Mouse (Mus musculus) heart, adult 2 months (tissue): ENCODE measurements around the gene Lamtor5. TPM values are rescaled to one million over a fixed set of nuclear protein-coding genes. Genes with fewer than 3 reads are reported as not detected.

Experiments used
- DNase-seq, 2 experiments: peaks; one replicate each; pipeline ENCODE4 v3.0.0; 2021
- H3K27ac ChIP-seq: fragments of 200-600 bp; 2 replicates; pipeline ENCODE4 v1.8.1; 2022
- H3K27me3 ChIP-seq: fragments of 200-500 bp; 2 replicates; pipeline ENCODE4 v1.6.1; 2012; ENCODE audit warnings: mild to moderate bottlenecking, low read length, inconsistent platforms, mixed read lengths; ENCODE audit not compliant: control insufficient read depth, insufficient read depth
- H3K36me3 ChIP-seq: fragments of 200-500 bp; 2 replicates; pipeline ENCODE4 v1.6.1; 2012; ENCODE audit warnings: low read length, inconsistent platforms; ENCODE audit not compliant: control insufficient read depth, insufficient read depth
- H3K4me1 ChIP-seq: fragments of 200-500 bp; 2 replicates; pipeline ENCODE4 v1.6.1; 2011; ENCODE audit warnings: low read length; ENCODE audit not compliant: control insufficient read depth, insufficient read depth
- H3K4me3 ChIP-seq: fragments of 200-600 bp; 2 replicates; pipeline ENCODE4 v1.8.1; 2022
- H3K79me2 ChIP-seq: fragments of 200-500 bp; replicated peaks from 2 replicates; pipeline ENCODE4 v1.6.1; 2012; ENCODE audit warnings: mild to moderate bottlenecking, inconsistent platforms, low read length, moderate library complexity, mixed read lengths; ENCODE audit not compliant: control insufficient read depth, insufficient read depth
- H3K9ac ChIP-seq: fragments of 200-500 bp; 2 replicates; pipeline ENCODE4 v1.6.1; 2012; ENCODE audit warnings: low read depth, mild to moderate bottlenecking, control low read depth, inconsistent platforms, low read length, mixed read lengths
- CTCF ChIP-seq: fragments of 200-600 bp; IDR thresholded peaks from 2 replicates; pipeline ENCODE4 v1.8.1; 2022; ENCODE audit warnings: antibody characterized with exemption, mild to moderate bottlenecking, moderate library complexity
- EP300 ChIP-seq: fragments of 200-500 bp; IDR thresholded peaks from 2 replicates; pipeline ENCODE4 v1.6.1; 2011; ENCODE audit warnings: low read depth, low read length, control low read depth; ENCODE audit not compliant: insufficient read depth
- POLR2A ChIP-seq: fragments of 200-500 bp; IDR thresholded peaks from 2 replicates; pipeline ENCODE4 v1.6.1; 2011; ENCODE audit warnings: mild to moderate bottlenecking, low read depth, low read length, control low read depth; ENCODE audit not compliant: insufficient read depth
- WGBS: fragments of 180-500 bp; shearing (Covaris S2); methylation state at CpG from one replicate; pipeline ENCODE4 v1.1.7; 2018; 5-methylcytosine and 5-hydroxymethylcytosine counted together
- intact Hi-C: fragments of 180-260 bp; cut with DNase I; formaldehyde crosslinking; loops from one replicate; pipeline ENCODE4 v1.15.1; 2025
- polyA plus RNA-seq: library from polyadenylated mRNA; depleted of rRNA; stranded (reverse); fragments of >200 nt; gene quantifications from 2 replicates; pipeline ENCODE4 v1.2.3, GENCODE M21; 2012
- total RNA-seq, 2 experiments: library from RNA; stranded (reverse); gene quantifications; 2 replicates each; pipeline ENCODE4 v1.2.3; 2021

Gene Lamtor5
- total and polyA plus RNA-seq, 3 experiments: 62.1 to 93.0 (median 73.6) TPM

DNA sequence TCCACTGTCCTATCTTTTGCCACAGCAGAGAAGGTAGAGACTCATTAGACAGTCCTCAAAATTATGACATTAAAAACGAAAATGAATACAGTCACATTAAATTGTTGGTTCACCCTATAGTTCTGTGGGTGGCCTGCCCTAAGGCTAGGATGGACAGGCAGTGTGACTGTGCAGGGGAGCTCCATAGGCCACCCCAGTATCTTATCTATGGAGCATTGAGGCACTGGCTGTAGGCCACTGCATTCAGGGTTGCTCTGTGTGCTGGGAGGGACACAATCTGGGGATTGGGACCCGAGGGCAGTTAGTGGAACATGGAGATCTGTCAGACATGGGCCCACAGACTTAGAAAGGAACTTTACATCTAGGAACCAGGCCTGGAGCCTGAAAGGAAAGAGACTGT is 44.7 kb upstream of the Lamtor5 start:
- TF ChIP-seq EP300 (no peak), POLR2A (no peak), CTCF (no peak)
- H3K4me3 ChIP-seq: no peak overlapping the region
- H3K36me3 ChIP-seq: no peaks in the 10 kb centered on the region
- no peaks in the 10 kb centered on the region for H3K79me2 ChIP-seq
- H3K27me3 ChIP-seq: no peaks in the 10 kb centered on the region
- 22% methylated on average over 2 of the region's 2 CpGs for WGBS
- H3K4me1 ChIP-seq: peaks cover 15% of the 10 kb centered on the region
- no peak for DNase-seq
- H3K27ac ChIP-seq: peak overlapping the region; percentile 67
- no peak overlapping the region for H3K9ac ChIP-seq
- intact Hi-C loops: loop anchor here (1.0 to 5.0 kb wide), 4 partner anchors 28 to 232 kb away; no protein-coding TSS in a partner anchor

DNA sequence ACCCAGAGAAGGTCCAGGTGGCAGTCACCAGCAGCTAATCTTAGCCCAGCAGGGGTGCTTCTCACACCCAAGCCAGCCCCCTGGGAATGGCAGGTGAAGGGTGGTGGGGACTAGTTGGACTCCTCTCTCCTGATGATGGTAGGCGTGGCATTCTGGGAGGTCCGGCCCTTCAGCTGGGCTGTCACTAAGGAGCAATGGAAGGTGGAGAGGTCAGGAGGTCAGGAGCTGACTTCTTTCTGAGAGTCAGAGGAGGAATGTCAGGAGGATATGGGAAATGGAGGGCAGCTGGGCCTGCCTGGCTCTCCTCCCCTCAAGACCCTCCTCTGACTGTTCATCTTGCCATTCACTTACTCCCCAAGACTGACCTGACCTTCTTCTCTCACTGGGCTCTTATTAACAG is 40.6 kb upstream of the Lamtor5 start:
- DNase-seq: no peak
- 88% methylated on average over 2 of the region's 2 CpGs for WGBS
- Histone ChIP-seq H3K27me3 (no peaks in the 10 kb centered on the region), H3K27ac (no peak overlapping the region), H3K9ac (no peak overlapping the region), H3K36me3 (no peaks in the 10 kb centered on the region), H3K4me1 (peaks cover 8% of the 10 kb centered on the region), H3K4me3 (no peak overlapping the region), H3K79me2 (no peaks in the 10 kb centered on the region)
- TF ChIP-seq EP300 (no peak), POLR2A (no peak), CTCF (no peak)
- intact Hi-C loops: no loop called here

DNA sequence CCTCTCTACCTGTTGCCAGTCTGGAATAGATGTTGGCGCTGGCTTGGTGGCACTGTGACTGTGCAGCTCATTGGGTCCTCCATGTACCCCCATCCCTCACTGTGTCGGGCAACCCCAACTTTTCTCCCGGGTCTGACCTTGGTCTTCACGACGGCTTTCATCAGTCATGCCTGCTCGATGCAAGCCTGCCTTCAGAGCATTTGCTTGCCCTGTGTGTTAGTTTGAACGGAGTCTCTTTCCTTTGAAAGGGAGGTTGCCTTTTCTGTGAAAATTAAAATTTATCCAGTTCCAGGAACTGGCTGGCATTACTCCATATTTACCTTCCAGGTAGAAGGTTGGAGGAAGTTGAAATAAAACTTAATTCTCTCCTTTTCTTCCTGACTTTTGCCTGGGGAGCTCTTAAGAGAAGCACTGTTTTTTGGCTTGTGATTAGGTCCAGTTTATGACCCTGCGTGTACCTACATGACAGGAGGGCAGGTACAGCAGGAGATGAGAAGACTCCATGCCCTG is 40.1 kb upstream of the Lamtor5 start:
- peaks cover 6% of the 10 kb centered on the region for H3K4me1 ChIP-seq
- no peaks in the 10 kb centered on the region for H3K36me3 ChIP-seq
- intact Hi-C loops: no loop called here
- no peak overlapping the region for H3K27ac ChIP-seq
- no peaks in the 10 kb centered on the region for H3K79me2 ChIP-seq
- H3K27me3 ChIP-seq: no peaks in the 10 kb centered on the region
- no peak overlapping the region for H3K4me3 ChIP-seq
- H3K9ac ChIP-seq: no peak overlapping the region
- no peak for DNase-seq
- no peak for TF ChIP-seq EP300
- no peak for TF ChIP-seq CTCF
- TF ChIP-seq POLR2A: no peak
- 91% methylated on average over 8 of the region's 8 CpGs for WGBS

DNA sequence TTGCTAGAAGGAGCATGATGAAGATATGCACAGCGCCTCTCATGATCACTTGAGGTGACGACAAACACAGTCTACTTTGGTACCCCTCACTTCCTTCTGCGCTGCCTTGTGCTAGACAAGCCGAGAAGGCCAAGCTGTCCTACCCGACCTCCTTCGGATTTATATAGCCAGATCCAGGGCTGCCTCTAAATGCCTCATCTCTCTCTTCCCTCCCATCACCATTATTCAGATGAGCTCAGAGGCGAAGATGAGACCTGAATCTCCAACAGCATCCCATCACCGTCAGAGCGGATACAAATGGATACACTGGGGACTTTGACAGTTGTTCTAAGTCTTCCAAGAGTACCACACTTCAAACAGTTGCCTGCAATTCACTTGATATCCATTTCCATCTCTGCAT is 39.1 kb upstream of the Lamtor5 start, which contains the start of gene Prok1:
Prok1 (minus strand) TSS at position 101 of the 400 bp plus-strand sequence.
- 94% methylated on average over 9 of the region's 9 CpGs for WGBS
- no peak for TF ChIP-seq POLR2A
- no peak for TF ChIP-seq EP300
- H3K9ac ChIP-seq: no peak within 1 kb of the TSS
- H3K27ac ChIP-seq: no peak within 1 kb of the TSS
- H3K4me3 ChIP-seq: no peak within 1 kb of the TSS
- peaks cover 6% of the 10 kb centered on the region for H3K4me1 ChIP-seq
- DNase-seq: no peak
- intact Hi-C loops: no loop called here
- H3K79me2 ChIP-seq: no peaks in the 10 kb centered on the region
- no peaks in the 10 kb centered on the region for H3K36me3 ChIP-seq
- H3K27me3 ChIP-seq: no peaks in the 10 kb centered on the region

DNA sequence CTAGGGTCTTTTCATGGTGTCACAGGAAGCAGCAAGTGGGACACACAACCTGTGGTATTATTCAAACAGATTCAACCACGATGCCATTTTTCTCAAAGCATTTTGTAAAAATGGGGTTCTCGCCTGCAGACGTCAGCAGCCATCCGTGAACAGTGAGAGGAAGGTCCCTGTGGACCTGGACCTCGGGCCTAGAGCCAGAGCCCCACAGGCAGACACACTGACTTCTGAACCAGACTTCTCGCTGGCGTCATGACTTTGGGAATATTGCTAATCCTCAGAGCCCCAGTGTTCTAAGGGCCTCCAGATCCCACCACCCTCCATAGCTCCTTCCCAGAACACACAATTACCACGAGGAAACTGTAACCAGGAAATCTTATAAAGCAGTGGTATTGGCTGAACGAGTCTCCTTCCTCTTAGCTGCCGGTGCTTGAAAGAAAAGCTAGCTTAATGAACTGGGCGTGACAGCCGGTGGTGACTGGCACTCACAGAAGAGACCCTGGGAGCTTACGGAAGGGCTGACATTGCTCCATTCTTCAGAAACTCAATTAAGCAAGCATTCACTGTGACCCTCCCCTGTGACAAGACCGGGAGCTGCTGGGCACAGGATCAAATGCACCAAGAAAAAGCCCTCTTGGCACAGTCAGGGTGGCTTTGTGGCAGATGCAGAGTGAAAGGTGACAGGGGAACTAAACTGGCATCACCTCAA is 37.1 kb upstream of the Lamtor5 start:
- WGBS: 29% methylated on average over 14 of the region's 14 CpGs
- Histone ChIP-seq H3K27ac (no peak overlapping the region; the same call in 1 of the 2 replicates), H3K4me1 (peaks cover 3% of the 10 kb centered on the region; the same call in 1 of the 2 replicates), H3K79me2 (no peaks in the 10 kb centered on the region), H3K9ac (0 out of 2 replicates have a peak overlapping the region, but pooled peaks have one; percentile 8), H3K27me3 (no peaks in the 10 kb centered on the region), H3K36me3 (no peaks in the 10 kb centered on the region), H3K4me3 (no peak overlapping the region)
- DNase-seq: no peak
- TF ChIP-seq CTCF: no peak
- no peak for TF ChIP-seq EP300
- no peak for TF ChIP-seq POLR2A
- intact Hi-C loops: no loop called here

DNA sequence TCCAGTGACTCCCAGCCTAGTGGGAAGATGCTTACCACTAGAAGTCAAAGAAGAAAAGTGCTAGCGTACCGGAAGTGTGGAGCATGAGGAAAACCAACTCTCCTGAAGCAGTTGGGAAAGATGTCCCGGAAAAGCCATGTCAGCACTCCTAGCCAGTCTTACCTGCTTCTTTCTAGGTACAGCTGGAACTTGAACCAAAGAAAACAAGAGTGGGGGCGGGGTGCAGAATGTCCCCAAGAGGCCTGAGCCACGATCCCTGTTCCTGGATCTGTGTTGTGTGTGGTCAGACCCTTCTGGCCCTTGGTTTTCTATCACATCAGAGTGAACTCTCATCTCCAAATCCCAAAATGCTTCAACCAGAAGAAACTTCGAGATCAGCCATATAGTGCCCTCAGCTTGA is 31.8 kb upstream of the Lamtor5 start:
- TF ChIP-seq CTCF: no peak
- TF ChIP-seq EP300: no peak
- TF ChIP-seq POLR2A: no peak
- 75% methylated on average over 6 of the region's 6 CpGs for WGBS
- DNase-seq: no peak

More for the DNA sequence above, 31.8 kb upstream of the Lamtor5 start:
- intact Hi-C loops: no loop called here
- H3K36me3 ChIP-seq: no peaks in the 10 kb centered on the region; the same call in 1 of the 2 replicates
- H3K9ac ChIP-seq: no peak overlapping the region
- no peak overlapping the region for H3K27ac ChIP-seq
- peaks cover 6% of the 10 kb centered on the region for H3K4me1 ChIP-seq
- H3K79me2 ChIP-seq: no peaks in the 10 kb centered on the region
- H3K4me3 ChIP-seq: no peak overlapping the region
- no peaks in the 10 kb centered on the region for H3K27me3 ChIP-seq
